Mouse (Mus musculus) erythroblast, embryonic 14.5 days (primary cell): ENCODE results near the gene Pik3c2g. TPM values are rescaled to one million over a fixed set of nuclear protein-coding genes. Genes with fewer than 3 reads are reported as not detected.

Experiments
- H3K27me3 ChIP-seq: 2 replicates; pipeline ENCODE4 v1.6.1; 2012; ENCODE audit warnings: inconsistent platforms; ENCODE audit not compliant: control insufficient read depth
- H3K36me3 ChIP-seq: 2 replicates; pipeline ENCODE4 v1.6.1; 2012; ENCODE audit warnings: mild to moderate bottlenecking, inconsistent platforms; ENCODE audit not compliant: control insufficient read depth
- H3K4me1 ChIP-seq: 2 replicates; pipeline ENCODE4 v1.6.1; 2012; ENCODE audit warnings: inconsistent platforms; ENCODE audit not compliant: control insufficient read depth
- H3K4me3 ChIP-seq: replicated peaks from 2 replicates; pipeline ENCODE3; 2012; ENCODE audit warnings: moderate library complexity, mild to moderate bottlenecking, inconsistent platforms
- H3K9me3 ChIP-seq: 2 replicates; pipeline ENCODE4 v1.6.1; 2012; ENCODE audit warnings: low read length, inconsistent platforms, mixed read lengths; ENCODE audit not compliant: control insufficient read depth
- GATA1 ChIP-seq: IDR thresholded peaks from 2 replicates; pipeline ENCODE4 v1.6.1; 2012; ENCODE audit warnings: low read length, inconsistent platforms, mixed read lengths
- TAL1 ChIP-seq: IDR thresholded peaks from 3 replicates; pipeline ENCODE4 v1.6.1; 2012; ENCODE audit warnings: low read length, inconsistent platforms, mixed read lengths
- polyA plus RNA-seq: library from polyadenylated mRNA; stranded (reverse); fragments of >175 nt; gene quantifications from 2 replicates; pipeline ENCODE4 v1.2.3, GENCODE M21; 2012

The Pik3c2g gene
- polyA plus RNA-seq, 1 experiment = not detected

GRCm38 (mm10) chr6:139851705-139852603, 264.9 kb downstream of the Pik3c2g start:
- no peak overlapping the region for H3K4me3 ChIP-seq
- H3K27me3 ChIP-seq = no peaks in the 10 kb centered on the region
- no peaks in the 10 kb centered on the region for H3K4me1 ChIP-seq
- no peaks in the 10 kb centered on the region for H3K36me3 ChIP-seq
- H3K9me3 ChIP-seq = peaks cover 38% of the 10 kb centered on the region
- TF ChIP-seq GATA1 (no peak), TAL1 (no peak)

- no peak for TF ChIP-seq GATA1
- no peak for TF ChIP-seq TAL1
- Histone ChIP-seq H3K9me3 (peaks cover 39% of the 10 kb centered on the region), H3K36me3 (no peaks in the 10 kb centered on the region), H3K27me3 (no peaks in the 10 kb centered on the region), H3K4me1 (no peaks in the 10 kb centered on the region), H3K4me3 (no peak overlapping the region)
These were observed 265.8 kb downstream of the Pik3c2g start for GRCm38 (mm10) chr6:139852836-139853235.

GRCm38 (mm10) chr6:139860141-139860540, 273.1 kb downstream of the Pik3c2g start:
- Histone ChIP-seq H3K27me3 (no peaks in the 10 kb centered on the region), H3K36me3 (no peaks in the 10 kb centered on the region), H3K4me1 (no peaks in the 10 kb centered on the region), H3K9me3 (peaks cover 25% of the 10 kb centered on the region), H3K4me3 (no peak overlapping the region)
- TF ChIP-seq TAL1 = no peak
- no peak for TF ChIP-seq GATA1

- Histone ChIP-seq H3K4me3 (no peak overlapping the region), H3K36me3 (no peaks in the 10 kb centered on the region), H3K27me3 (no peaks in the 10 kb centered on the region), H3K4me1 (no peaks in the 10 kb centered on the region), H3K9me3 (peaks cover 28% of the 10 kb centered on the region)
- TF ChIP-seq GATA1 = no peak
- no peak for TF ChIP-seq TAL1
These were observed 274.5 kb downstream of the Pik3c2g start for GRCm38 (mm10) chr6:139861534-139861933.

DNA sequence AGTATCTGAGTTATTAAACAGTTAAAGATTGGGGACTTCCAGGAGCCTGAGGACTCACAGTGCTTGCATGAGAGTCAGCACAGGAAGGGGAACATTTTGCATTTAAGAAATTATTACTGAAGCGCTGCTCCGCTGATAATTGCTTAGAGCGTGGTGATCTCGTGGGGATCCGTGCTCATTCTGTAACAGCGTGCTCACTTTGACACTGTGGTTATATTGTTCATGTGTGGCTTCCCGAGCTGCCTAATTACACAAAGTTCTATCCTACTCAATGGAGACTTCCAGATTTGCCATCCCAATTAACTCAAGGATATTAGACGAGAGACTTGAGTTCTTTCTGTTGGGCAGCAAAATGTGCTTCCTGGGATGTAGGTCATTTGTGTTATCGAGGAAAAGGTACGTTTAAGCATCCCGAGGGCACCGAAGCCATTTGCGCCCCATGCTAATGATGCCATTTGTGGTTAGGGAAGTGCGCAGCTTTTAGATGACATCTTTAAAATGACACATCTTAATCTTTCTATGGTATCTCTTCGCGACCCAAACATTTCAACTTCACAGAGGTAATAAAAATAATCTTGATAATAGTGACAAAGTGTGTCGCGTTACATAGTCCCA, 278.1 kb downstream of the Pik3c2g start:
- Histone ChIP-seq H3K36me3 (no peaks in the 10 kb centered on the region), H3K4me1 (no peaks in the 10 kb centered on the region), H3K4me3 (no peak overlapping the region), H3K9me3 (peaks cover 21% of the 10 kb centered on the region), H3K27me3 (no peaks in the 10 kb centered on the region)
- TF ChIP-seq GATA1 = no peak
- no peak for TF ChIP-seq TAL1

DNA sequence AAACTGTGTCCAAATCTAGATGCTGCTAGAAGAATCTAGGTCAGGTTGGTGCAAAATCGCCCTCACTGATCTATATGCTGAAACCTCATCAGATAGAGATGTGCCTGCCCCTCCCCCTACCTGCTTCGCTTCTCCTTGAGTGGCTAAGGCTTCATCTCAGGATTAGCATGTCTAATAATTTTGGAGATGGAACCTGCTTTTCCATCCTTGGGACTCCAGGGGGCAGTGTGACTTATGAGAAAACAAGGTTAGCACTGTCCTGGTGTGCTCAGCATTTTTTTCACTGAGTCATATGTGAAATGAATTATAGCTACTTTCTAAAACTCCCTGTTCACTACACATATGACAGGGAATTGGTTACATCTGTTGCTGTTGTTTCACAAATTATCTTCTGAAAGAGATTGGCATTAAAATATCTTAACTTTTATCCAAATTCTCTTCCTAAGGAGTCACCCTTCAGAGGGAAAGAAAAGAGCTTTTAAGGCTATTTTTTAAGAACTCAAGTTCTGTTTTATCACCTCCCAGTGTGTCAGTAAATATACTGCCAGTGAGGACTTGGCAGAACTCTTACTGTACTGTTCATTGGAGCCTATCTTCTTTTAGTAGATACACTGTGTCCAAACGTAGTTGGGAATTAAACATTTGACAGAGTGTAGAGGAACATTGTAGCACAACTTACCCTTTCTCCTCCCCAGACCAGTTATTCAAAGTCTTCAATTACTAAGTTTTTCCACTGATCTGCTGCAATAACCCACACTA, 287.6 kb downstream of the Pik3c2g start:
- Histone ChIP-seq H3K4me1 (no peaks in the 10 kb centered on the region), H3K36me3 (no peaks in the 10 kb centered on the region), H3K4me3 (no peak overlapping the region), H3K9me3 (no peaks in the 10 kb centered on the region; the same call in 1 of the 2 replicates), H3K27me3 (no peaks in the 10 kb centered on the region)
- no peak for TF ChIP-seq TAL1
- no peak for TF ChIP-seq GATA1

- Histone ChIP-seq H3K36me3 (no peaks in the 10 kb centered on the region), H3K9me3 (no peaks in the 10 kb centered on the region), H3K27me3 (no peaks in the 10 kb centered on the region), H3K4me1 (no peaks in the 10 kb centered on the region), H3K4me3 (no peak overlapping the region)
- TF ChIP-seq TAL1 = no peak
- TF ChIP-seq GATA1 = no peak
These were observed 289.7 kb downstream of the Pik3c2g start for GRCm38 (mm10) chr6:139876691-139877090.

DNA sequence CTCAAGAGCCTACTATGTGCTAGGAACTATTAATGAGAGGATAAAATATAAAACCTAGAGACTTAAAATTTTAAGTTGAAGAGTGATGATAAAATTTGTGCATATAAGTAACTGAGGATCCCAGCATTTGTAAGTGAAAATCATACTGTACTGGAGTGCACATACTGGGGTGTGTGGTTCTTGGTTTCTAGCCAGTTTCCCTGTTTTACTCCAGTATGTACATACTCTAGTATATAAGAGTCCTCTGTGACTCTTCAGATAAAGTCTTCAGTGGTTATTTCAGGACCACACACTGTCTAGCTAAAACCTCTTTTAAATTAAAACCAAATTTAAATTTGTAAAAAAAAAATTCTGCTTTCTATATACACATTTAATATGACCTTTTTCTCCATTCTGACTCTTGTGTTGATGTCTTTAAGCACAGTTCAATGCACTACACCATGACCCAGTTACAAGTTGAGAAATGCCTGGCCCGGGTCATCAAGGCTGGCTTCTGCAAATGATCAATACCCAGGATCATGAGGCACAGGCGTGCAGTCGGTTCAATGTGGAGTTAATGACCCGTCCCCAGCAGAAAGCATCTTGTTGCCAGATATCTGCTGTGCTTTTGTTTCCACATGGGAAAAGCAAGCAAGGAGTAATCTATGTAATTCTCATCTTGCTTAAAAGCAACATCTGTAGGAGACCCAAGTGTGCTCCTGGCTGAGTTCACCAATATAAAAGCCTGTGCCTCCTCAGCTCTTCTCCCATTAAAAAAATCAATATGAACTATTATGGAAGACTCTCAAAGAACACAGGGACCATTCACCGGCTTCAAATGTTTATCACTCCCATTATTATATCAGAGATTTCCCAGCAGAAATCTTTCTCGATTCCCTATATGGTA, 290.7 kb downstream of the Pik3c2g start:
- Histone ChIP-seq H3K27me3 (no peaks in the 10 kb centered on the region), H3K36me3 (no peaks in the 10 kb centered on the region), H3K4me1 (no peaks in the 10 kb centered on the region), H3K9me3 (no peaks in the 10 kb centered on the region), H3K4me3 (no peak overlapping the region)
- no peak for TF ChIP-seq GATA1
- no peak for TF ChIP-seq TAL1
